Mouse (Mus musculus) kidney, embryonic 15.5 days (tissue): Measurements from ENCODE around the gene Vsx1. TPM values are rescaled to one million over a fixed set of nuclear protein-coding genes. Genes with fewer than 3 reads are reported as not detected.
A peak's percentile ranks its signal among the peaks of the same experiment; 100 is the strongest.

ENCODE experiments used
- ATAC-seq: fragments of 200-750 bp; cut with Nextera tagmentation; replicated peaks from 2 replicates; pipeline ENCODE4 v1.8.0; 2017; ENCODE audit warnings: moderate TSS enrichment; ENCODE audit not compliant: low FRiP score
- H3K27ac ChIP-seq: fragments of 300-500 bp; sonication (generic); 2 replicates; pipeline ENCODE4 v1.5.1; 2015; ENCODE audit warnings: mild to moderate bottlenecking, inconsistent platforms
- H3K27me3 ChIP-seq: fragments of 300-500 bp; sonication (generic); 2 replicates; pipeline ENCODE4 v1.6.1; 2015; ENCODE audit warnings: inconsistent platforms
- H3K36me3 ChIP-seq: fragments of 300-500 bp; sonication (generic); 2 replicates; pipeline ENCODE4 v1.6.1; 2015; ENCODE audit warnings: inconsistent platforms
- H3K4me1 ChIP-seq: fragments of 300-500 bp; sonication (generic); 2 replicates; pipeline ENCODE4 v1.6.1; 2015; ENCODE audit warnings: inconsistent platforms
- H3K4me2 ChIP-seq: fragments of 300-500 bp; sonication (generic); 2 replicates; pipeline ENCODE4 v1.6.1; 2015; ENCODE audit warnings: moderate library complexity, mild to moderate bottlenecking, inconsistent platforms
- H3K4me3 ChIP-seq: fragments of 300-500 bp; sonication (generic); replicated peaks from 2 replicates; pipeline ENCODE4 v1.5.1; 2015; ENCODE audit warnings: mild to moderate bottlenecking, inconsistent platforms
- H3K9ac ChIP-seq: fragments of 300-500 bp; sonication (generic); 2 replicates; pipeline ENCODE4 v1.6.1; 2015; ENCODE audit warnings: mild to moderate bottlenecking, inconsistent platforms
- H3K9me3 ChIP-seq: fragments of 300-500 bp; sonication (generic); replicated peaks from 2 replicates; pipeline ENCODE4 v1.6.1; 2016; ENCODE audit warnings: inconsistent platforms
- WGBS: fragments of 180-500 bp; shearing (Covaris S2); methylation state at CpG from one replicate; pipeline ENCODE4 v1.1.7; 2015; ENCODE audit warnings: mixed read lengths; 5-methylcytosine and 5-hydroxymethylcytosine counted together
- polyA plus RNA-seq: library from polyadenylated mRNA; unstranded; fragments of >200 nt; fragmentation: Nextera tagmentation; extraction: Ambion mirVana; gene quantifications from 2 replicates; pipeline ENCODE4 v1.2.1, GENCODE M21; 2015

Vsx1 gene
- polyA plus RNA-seq, 1 experiment from 2014 or later, result not detected

DNA sequence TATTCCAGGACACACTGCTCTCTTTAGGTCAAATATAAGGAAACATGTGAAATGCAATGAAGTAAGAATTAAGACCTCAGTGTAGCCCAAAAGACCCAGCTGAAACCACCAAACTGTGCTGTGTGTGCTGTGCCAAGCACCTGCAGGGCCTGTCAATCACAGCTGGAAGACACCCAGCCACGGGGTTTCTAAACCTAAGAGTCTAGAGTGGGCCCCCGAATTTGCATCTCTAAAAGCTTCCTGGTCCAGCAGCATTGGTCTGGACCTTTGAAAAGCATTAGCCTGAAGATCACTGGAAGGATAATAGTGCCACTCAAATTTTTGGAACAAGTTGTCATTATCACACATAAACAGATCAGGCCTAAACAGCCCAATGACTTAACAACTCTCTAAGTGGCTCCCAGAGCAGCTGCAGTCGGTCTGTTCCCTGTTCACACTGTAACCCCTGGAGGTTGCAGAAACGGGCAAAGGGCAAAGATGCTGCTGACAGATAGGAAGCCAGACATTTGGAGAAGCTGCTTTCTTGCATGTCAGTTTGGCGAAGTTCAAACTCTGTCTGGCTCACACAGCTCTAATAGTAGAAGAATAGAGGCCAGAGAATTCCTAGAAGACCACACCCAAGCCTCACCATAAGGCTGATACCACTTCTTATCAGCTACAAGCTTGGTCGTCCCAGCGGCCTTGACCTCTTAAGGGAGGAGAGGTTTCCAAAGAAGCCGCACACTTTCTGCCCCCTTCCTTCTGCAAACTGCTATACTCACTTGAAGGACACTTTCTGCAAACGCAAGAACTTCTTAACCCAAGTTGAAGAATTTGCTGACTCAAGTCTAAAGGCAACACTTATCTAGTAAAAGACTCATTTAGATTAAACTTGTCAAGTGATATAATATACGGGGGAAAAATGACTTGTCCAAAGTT is 23.4 kb downstream of the Vsx1 start:
- Histone ChIP-seq H3K36me3 (no peaks in the 10 kb centered on the region), H3K4me2 (no peak overlapping the region), H3K9ac (no peak overlapping the region), H3K4me3 (no peak overlapping the region), H3K9me3 (no peaks in the 10 kb centered on the region), H3K4me1 (peaks cover 19% of the 10 kb centered on the region), H3K27ac (no peak overlapping the region), H3K27me3 (peaks cover 21% of the 10 kb centered on the region)
- no peak for ATAC-seq
- WGBS, result 53% methylated on average over 10 of the region's 10 CpGs

DNA sequence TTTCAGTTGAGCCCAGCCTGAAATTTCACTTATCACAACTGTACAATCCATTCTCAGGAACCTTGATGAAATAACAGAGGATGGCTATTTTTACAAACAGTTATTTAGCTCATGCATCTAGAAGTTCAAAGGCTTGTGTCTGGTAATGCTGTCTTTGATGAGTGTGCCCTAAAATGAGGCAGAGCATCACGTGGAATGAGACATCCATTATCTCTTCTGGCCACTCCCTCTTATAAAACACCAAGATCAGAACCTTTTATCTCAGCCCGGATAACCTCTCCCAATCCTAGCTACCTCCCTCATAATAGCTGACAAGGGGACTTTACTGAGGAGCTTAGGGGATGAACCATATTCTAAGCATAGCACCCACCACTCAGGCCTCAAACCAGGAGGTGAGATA is 24.2 kb downstream of the Vsx1 start:
- Histone ChIP-seq H3K27ac (no peak overlapping the region), H3K9ac (no peak overlapping the region), H3K27me3 (peaks cover 21% of the 10 kb centered on the region), H3K9me3 (no peaks in the 10 kb centered on the region), H3K4me2 (no peak overlapping the region), H3K4me1 (peaks cover 19% of the 10 kb centered on the region), H3K4me3 (no peak overlapping the region), H3K36me3 (no peaks in the 10 kb centered on the region)
- no peak for ATAC-seq
- 51% methylated on average over 2 of the region's 2 CpGs for WGBS

DNA sequence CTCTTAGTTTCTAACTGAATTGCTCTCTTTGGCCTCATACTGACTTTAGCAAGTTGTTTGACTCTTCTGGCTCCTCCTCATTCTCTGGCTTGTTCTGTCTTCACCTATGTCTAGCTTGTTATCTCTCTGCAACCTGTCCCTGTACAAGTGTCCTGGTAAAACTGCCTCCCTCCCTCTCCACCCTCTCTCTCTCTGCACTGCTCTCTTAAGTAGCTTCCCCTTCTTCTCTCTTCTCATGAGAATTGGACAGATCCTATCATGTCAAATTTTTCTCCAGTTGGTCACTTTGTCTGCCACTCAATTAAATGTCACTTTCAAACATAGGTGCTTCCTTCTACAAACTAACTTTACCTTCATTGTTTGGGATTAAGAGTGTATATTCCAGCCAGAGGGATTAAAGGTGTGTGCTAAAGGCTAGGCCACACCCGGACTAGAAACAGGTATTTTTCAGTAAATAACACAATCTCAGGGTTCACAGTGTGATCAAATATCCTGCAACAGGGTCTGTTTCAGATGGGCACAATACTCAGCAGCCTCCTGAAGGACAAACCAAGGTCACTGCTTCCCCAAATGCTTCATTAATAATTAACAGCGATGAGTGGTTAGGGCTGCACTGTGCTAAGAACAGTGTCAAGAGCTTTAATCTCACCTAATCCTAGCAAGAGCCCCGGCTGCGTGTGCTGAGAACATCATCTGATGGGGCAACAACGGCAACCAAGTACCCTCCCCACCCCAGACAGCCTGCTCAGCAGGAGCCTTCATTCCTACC is 24.8 kb downstream of the Vsx1 start:
- peaks cover 21% of the 10 kb centered on the region for H3K27me3 ChIP-seq
- H3K4me2 ChIP-seq, result no peak overlapping the region
- no peak overlapping the region for H3K4me3 ChIP-seq
- no peak overlapping the region for H3K27ac ChIP-seq
- no peaks in the 10 kb centered on the region for H3K36me3 ChIP-seq
- WGBS, result 84% methylated on average over 5 of the region's 5 CpGs
- H3K4me1 ChIP-seq, result peaks cover 19% of the 10 kb centered on the region
- no peaks in the 10 kb centered on the region for H3K9me3 ChIP-seq
- no peak for ATAC-seq
- H3K9ac ChIP-seq, result no peak overlapping the region

DNA sequence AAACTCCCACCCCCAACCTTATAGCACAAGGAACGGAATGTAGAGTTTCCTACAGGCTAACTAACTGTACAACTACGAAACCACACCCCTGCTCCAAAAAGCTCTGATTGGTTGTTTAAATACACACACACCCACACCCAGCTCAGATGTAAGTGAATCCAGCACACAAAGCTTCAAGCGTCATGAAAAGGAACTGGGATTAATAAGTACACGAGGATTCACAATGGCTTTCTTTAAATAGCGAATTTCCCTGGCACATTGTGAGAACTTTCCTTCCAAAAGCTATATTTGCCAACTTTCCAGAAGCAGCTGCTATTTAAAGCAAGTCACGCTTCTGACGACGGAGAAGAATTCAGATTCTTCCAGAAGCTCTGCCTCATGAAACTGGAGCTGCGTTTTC is 25.9 kb downstream of the Vsx1 start:
- no peaks in the 10 kb centered on the region for H3K9me3 ChIP-seq
- peaks cover 14% of the 10 kb centered on the region for H3K27me3 ChIP-seq
- no peak overlapping the region for H3K4me2 ChIP-seq
- 67% methylated on average over 9 of the region's 9 CpGs for WGBS
- H3K4me1 ChIP-seq, result peaks cover 14% of the 10 kb centered on the region
- H3K27ac ChIP-seq, result no peak overlapping the region
- no peak overlapping the region for H3K9ac ChIP-seq
- no peaks in the 10 kb centered on the region for H3K36me3 ChIP-seq
- no peak overlapping the region for H3K4me3 ChIP-seq
- no peak for ATAC-seq

DNA sequence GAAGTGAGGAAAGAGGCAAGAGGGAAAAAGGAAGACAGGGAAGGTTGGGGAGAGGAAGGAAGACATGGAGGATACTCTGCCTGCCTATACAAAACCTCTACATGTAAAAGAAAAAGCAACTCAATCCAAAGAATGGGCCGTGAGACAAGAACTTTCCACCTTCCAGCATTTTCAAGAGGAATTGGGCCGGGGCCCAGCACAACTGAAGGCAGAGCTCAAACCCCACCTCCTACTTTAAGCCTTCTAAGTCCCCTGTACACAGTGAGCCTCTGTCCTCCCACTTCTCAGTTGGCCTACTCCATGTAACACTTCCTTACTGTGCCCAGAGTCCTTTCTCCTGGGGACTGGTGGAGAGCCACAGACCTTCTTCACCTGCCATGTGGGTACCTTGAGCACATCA is 27.2 kb downstream of the Vsx1 start:
- Histone ChIP-seq H3K4me3 (no peak overlapping the region), H3K36me3 (no peaks in the 10 kb centered on the region), H3K4me2 (no peak overlapping the region), H3K27ac (no peak overlapping the region), H3K4me1 (peaks cover 4% of the 10 kb centered on the region), H3K9me3 (no peaks in the 10 kb centered on the region), H3K9ac (no peak overlapping the region), H3K27me3 (peaks cover 10% of the 10 kb centered on the region)
- ATAC-seq, result no peak
- WGBS, result 85% methylated on average over 2 of the region's 2 CpGs

DNA sequence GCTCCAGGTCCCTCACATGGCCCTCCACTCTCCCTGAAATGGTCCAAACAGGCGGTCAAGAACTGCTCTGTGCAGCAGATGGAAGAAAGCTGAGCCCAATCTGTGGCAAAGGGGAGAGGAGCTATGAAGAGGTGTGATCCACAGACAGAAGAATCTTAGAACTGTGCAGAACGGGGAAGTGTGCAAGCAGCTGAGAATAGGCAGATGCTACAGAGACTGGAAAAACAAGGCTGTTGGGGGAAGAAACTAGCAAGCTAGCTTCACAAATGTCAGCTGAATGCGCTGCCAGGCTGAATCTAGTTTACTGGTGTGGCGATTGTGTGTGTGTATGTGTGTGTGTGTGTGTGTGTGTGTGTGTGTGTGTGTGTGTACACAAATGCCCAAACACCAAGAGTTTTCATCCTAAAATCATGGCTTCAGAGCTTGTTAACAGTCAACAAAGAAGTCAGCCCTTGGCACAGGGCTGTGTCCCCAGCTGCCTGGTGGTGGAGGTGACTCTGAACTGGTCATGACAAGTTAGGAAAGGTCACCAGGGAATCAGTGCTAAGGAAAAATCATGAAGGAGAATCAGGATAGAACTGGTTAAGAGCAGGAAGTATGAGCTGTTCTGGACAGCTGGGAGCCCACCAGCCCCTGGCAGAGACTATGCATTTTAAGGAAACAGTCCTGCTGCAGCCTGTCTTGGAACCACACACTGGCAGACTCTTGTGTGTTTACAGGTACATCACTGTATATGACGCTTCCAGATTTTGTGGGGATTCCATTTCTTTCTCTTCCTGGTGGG is 28.3 kb downstream of the Vsx1 start:
- Histone ChIP-seq H3K4me1 (no peaks in the 10 kb centered on the region), H3K9me3 (no peaks in the 10 kb centered on the region), H3K27ac (0 out of 2 replicates have a peak overlapping the region, but pooled peaks have one; percentile 13), H3K4me3 (no peak overlapping the region), H3K9ac (no peak overlapping the region), H3K36me3 (no peaks in the 10 kb centered on the region), H3K4me2 (no peak overlapping the region), H3K27me3 (0 out of 2 replicates have a peak, but pooled peaks cover 3% of the 10 kb centered on the region)
- WGBS, result 79% methylated on average over 5 of the region's 5 CpGs
- ATAC-seq, result no peak

DNA sequence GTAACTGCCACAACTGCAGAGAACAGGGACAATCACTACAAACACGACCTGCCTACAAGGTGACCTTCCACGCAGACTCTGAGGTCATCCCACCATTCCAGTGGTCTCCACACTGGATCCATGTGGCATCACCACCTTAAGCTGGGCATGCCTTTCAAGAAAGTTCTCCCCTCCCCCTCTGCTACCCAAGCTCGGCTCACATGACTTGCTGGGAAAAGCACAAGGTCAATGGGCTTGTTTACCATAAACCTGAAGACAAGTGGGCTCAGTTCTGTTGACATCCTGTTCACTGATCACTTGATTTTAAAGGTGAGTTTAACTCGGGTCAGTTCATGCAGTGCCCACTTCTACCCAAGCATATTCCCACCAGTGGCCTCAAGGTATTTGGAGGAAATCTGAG is 29.1 kb downstream of the Vsx1 start:
- H3K9ac ChIP-seq, result no peak overlapping the region
- 39% methylated on average over 4 of the region's 4 CpGs for WGBS
- ATAC-seq, result no peak
- H3K27ac ChIP-seq, result no peak overlapping the region
- no peak overlapping the region for H3K4me2 ChIP-seq
- H3K9me3 ChIP-seq, result no peaks in the 10 kb centered on the region
- H3K27me3 ChIP-seq, result 0 out of 2 replicates have a peak, but pooled peaks cover 1% of the 10 kb centered on the region
- no peak overlapping the region for H3K4me3 ChIP-seq
- no peaks in the 10 kb centered on the region for H3K4me1 ChIP-seq
- no peaks in the 10 kb centered on the region for H3K36me3 ChIP-seq

DNA sequence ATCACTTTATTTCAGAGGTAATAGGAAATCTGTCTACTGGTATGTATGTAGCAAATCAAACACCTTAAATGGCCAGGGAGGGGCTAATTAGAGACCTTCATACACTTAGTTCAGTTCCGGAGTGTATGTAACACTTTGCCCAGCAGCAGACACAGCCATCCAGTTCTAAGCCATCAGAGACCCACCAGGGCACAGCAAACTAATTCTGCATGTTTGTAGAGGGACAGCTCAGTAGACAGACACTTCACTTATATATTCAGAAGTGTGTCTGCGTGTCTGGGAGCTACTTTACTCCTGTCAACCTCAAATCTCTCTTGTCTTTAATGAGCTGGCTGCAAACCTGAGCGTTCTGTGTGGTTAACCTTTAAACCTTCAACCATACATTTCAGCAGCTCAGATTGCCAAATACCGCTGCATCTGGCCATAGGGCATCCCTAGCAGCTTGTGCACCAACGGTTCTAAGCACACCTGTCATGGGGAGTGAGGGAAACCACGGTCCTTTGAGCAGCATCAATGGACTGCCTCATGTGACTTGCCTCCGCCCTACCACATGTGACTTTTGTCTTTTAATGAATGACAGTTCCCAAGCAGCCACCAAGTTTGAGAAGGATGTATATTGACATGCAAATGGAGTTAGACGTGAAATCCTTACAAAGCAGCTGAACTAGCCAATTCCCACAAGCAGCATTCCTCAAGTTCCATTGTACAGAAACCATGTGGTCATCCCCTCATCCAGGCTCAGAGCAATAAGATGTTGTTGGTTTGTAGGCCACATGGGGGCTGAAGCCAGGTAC is 32.0 kb downstream of the Vsx1 start:
- Histone ChIP-seq H3K27ac (no peak overlapping the region), H3K4me3 (no peak overlapping the region), H3K9me3 (no peaks in the 10 kb centered on the region), H3K36me3 (no peaks in the 10 kb centered on the region), H3K4me2 (no peak overlapping the region), H3K9ac (no peak overlapping the region), H3K4me1 (no peaks in the 10 kb centered on the region), H3K27me3 (no peaks in the 10 kb centered on the region)
- peak; percentile 59; the same call in 1 of the 2 replicates for ATAC-seq
- 44% methylated on average over 8 of the region's 8 CpGs for WGBS

DNA sequence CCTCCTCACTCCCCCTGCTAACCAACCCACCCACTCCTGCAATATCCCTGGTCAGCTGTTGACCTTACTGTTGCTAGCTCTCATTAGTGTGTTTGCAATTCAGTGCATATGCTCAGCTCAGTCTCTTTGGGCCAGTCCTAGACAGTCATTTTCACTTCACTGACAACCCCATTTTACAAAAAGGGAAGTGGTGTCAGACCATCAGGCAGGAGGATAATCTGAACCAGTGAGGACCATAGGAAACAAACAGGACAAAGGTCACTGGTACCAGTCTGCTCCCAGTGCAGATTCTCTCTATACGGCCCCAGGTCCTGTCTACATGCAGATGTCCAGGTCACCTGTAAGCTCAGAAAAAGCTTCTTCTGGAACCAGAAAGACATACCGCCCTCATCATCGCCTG is 33.0 kb downstream of the Vsx1 start:
- no peaks in the 10 kb centered on the region for H3K36me3 ChIP-seq
- H3K4me1 ChIP-seq, result no peaks in the 10 kb centered on the region; the same call in 1 of the 2 replicates
- no peaks in the 10 kb centered on the region for H3K9me3 ChIP-seq
- H3K27me3 ChIP-seq, result no peaks in the 10 kb centered on the region
- H3K27ac ChIP-seq, result no peak overlapping the region
- WGBS, result 88% methylated on average over 3 of the region's 3 CpGs
- H3K4me3 ChIP-seq, result no peak overlapping the region
- H3K9ac ChIP-seq, result no peak overlapping the region
- no peak for ATAC-seq
- H3K4me2 ChIP-seq, result no peak overlapping the region

DNA sequence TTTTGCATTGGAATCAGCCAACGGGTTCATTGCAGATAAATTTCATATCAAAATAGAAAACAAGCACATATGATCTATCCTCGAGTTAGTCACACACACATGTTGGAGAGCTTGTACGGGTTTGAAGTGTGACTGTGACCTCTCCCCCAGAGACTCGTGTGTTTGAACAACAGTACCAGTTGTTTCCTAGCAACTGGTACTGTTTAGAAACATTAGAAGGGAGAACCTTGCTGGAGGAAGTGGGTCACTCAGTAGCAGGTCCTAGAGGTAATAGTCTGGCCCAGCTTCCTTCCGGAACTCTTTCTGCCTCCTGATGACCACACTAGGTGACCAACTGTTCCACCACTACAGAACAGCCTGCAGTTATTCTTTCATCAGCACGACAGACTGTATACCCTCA is 33.9 kb downstream of the Vsx1 start:
- WGBS, result 81% methylated on average over 6 of the region's 6 CpGs

DNA sequence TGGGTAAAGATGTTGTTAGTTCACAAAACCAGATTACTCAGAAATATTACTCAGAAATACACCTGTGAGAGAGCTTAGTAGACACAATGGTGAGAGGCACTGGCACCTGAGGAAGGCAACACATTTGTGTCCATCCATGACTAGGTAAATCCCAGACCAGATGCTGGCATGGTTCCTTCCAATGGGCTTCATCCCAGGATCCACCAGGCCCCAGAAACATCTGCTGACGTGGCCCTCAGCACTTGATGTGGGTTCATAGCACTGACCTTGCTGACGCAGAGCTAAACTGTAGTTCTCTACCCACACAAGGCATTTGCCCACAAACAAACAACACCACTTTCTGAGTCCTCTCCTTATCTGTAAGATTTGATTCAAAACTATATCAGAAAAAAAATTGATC is 34.3 kb downstream of the Vsx1 start:
- no peak overlapping the region for H3K27ac ChIP-seq
- H3K9me3 ChIP-seq, result no peaks in the 10 kb centered on the region

More for the DNA sequence above, 33.9 kb downstream of the Vsx1 start:
- Histone ChIP-seq H3K9ac (no peak overlapping the region), H3K4me2 (no peak overlapping the region), H3K4me3 (no peak overlapping the region), H3K36me3 (no peaks in the 10 kb centered on the region), H3K4me1 (peaks cover 6% of the 10 kb centered on the region), H3K9me3 (no peaks in the 10 kb centered on the region), H3K27me3 (no peaks in the 10 kb centered on the region), H3K27ac (no peak overlapping the region)
- ATAC-seq, result no peak

More for the DNA sequence above, 34.3 kb downstream of the Vsx1 start:
- 85% methylated on average over 2 of the region's 2 CpGs for WGBS
- no peak overlapping the region for H3K4me3 ChIP-seq
- H3K4me2 ChIP-seq, result no peak overlapping the region
- H3K4me1 ChIP-seq, result peaks cover 9% of the 10 kb centered on the region
- H3K9ac ChIP-seq, result no peak overlapping the region
- ATAC-seq, result no peak
- no peaks in the 10 kb centered on the region for H3K27me3 ChIP-seq
- no peaks in the 10 kb centered on the region for H3K36me3 ChIP-seq
